Mouse (Mus musculus): ENCODE results near the gene Fto.

DNA sequence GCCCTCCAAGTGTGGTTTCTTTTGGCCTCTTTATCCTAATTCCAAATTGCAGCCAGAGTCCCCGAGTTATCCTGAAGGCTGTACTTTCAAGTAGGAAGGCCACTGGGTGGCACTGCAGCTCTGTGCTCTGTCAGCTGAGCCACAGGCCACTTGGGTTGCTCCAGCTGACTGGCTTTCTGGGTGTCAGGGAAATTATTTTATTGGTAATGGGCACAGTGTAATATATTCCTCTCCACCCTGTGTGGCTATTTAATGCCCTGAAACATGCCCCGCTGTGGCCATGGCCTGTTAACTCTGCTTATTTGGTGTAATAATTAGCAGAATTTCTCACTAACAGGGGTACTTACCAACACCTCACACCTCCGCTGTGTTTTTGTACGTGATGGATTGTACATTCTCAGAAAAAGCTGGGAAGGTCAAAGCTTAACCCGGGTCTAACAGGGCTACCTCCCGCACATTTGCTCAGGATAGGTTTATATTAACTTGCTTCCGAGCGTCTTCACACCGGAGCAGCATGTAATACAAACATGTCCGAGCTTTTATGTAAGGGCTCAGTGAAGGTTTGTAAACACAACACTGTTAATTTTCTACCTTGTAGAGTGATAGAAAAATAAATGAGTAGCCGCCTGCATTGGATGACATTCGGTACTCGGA lies 65.6 kb downstream of the Fto start:
- TF ChIP-seq CTCF (IDR thresholded peaks at IDR 0.05; ENCODE audit: extremely low read depth, insufficient read depth, insufficient read length, insufficient replicate concordance), result peak; percentile 56; the same call in 1 of the 2 replicates
- TF ChIP-seq POLR2A (IDR thresholded peaks at IDR 0.05; ENCODE audit: low read depth, low read length), result no peak
